In genomic region chr2:26490760-26491301, GRCm38 (mm10) we compare ENCODE assay signal across 9 mouse cellular contexts. TPM values are rescaled to one million over a fixed set of nuclear protein-coding genes. Genes with fewer than 3 reads are reported as not detected.
DNase-seq lines count a peak whose midpoint lies in the region; ATAC-seq lines count a peak whose summit lies in the region.
"Had no signal": no experiment of that assay in that cellular context is flagged by ENCODE, and none has a peak within 500 bp of the region (broad histone marks: within the 10 kb centered on the region; RNA-seq: fewer than 3 reads in every experiment).

No protein-coding gene starts in this region.

- intact Hi-C loops in left cerebral cortex, postnatal 4 days (cut with DNase I): no loop called here
- intact Hi-C loops in left cerebral cortex, postnatal 14 days (cut with DNase I): no loop called here

- no peaks in the 10 kb centered on the region for H3K27me3 ChIP-seq in kidney, embryonic 16.5 days (ENCODE audit: insufficient read depth, low read length)
- H3K27me3 ChIP-seq in forebrain, embryonic 12.5 days: no peaks in the 10 kb centered on the region
- H3K27me3 ChIP-seq in intestine, embryonic 16.5 days (replicated peaks; ENCODE audit: control insufficient read depth, insufficient read depth, low read length): no peaks in the 10 kb centered on the region
- H3K27me3 ChIP-seq in midbrain, embryonic 16.5 days (ENCODE audit: control insufficient read depth, insufficient read depth, low read depth, low read length): no peaks in the 10 kb centered on the region
- H3K27me3 ChIP-seq: liver, embryonic 15.5 days had no signal

- peak overlapping the region; percentile 0; the same call in 1 of the 2 replicates for H3K9ac ChIP-seq in kidney, embryonic 16.5 days (replicated peaks; ENCODE audit: low read length)
- H3K9ac ChIP-seq in forebrain, embryonic 12.5 days: peak overlapping the region; percentile 44; the same call in 1 of the 2 replicates
- H3K9ac ChIP-seq in intestine, embryonic 16.5 days (ENCODE audit: low read depth, low read length): peak overlapping the region; percentile 21; the same call in 1 of the 2 replicates
- no peak overlapping the region for H3K9ac ChIP-seq in midbrain, embryonic 16.5 days (ENCODE audit: low read depth, low read length)
- H3K9ac ChIP-seq: liver, embryonic 15.5 days had no signal

- H3K36me3 ChIP-seq in kidney, embryonic 16.5 days (ENCODE audit: insufficient read depth, low read length): no peaks in the 10 kb centered on the region
- peaks cover 15% of the 10 kb centered on the region for H3K36me3 ChIP-seq in forebrain, embryonic 12.5 days (replicated peaks)
- no peaks in the 10 kb centered on the region for H3K36me3 ChIP-seq in intestine, embryonic 16.5 days (ENCODE audit: control insufficient read depth, insufficient read depth, low read length)
- H3K36me3 ChIP-seq in midbrain, embryonic 16.5 days (ENCODE audit: control insufficient read depth, insufficient read depth, low read length): no peaks in the 10 kb centered on the region
- H3K36me3 ChIP-seq: liver, embryonic 15.5 days had no signal

- 21% methylated on average over 4 of the region's 4 CpGs for WGBS in kidney, embryonic 16.5 days
- WGBS in forebrain, embryonic 12.5 days: 18% methylated on average over 4 of the region's 4 CpGs
- WGBS in intestine, embryonic 16.5 days: 53% methylated on average over 4 of the region's 4 CpGs
- WGBS in midbrain, embryonic 16.5 days: 30% methylated on average over 4 of the region's 4 CpGs

- peak overlapping the region; percentile 91 for H3K27ac ChIP-seq in kidney, embryonic 16.5 days (ENCODE audit: low read length)
- H3K27ac ChIP-seq in forebrain, embryonic 12.5 days: peak overlapping the region; percentile 99
- H3K27ac ChIP-seq in intestine, embryonic 16.5 days (ENCODE audit: low read length): peak overlapping the region; percentile 26; the same call in 1 of the 2 replicates
- H3K27ac ChIP-seq in midbrain, embryonic 16.5 days (ENCODE audit: low read length): peak overlapping the region; percentile 25
- H3K27ac ChIP-seq: liver, embryonic 15.5 days had no signal

- no peak overlapping the region for H3K4me3 ChIP-seq in kidney, embryonic 16.5 days (ENCODE audit: low read length)
- no peak overlapping the region for H3K4me3 ChIP-seq in forebrain, embryonic 12.5 days (replicated peaks)
- no peak overlapping the region for H3K4me3 ChIP-seq in intestine, embryonic 16.5 days (ENCODE audit: low read length)
- H3K4me3 ChIP-seq in midbrain, embryonic 16.5 days (ENCODE audit: low read depth, low read length): no peak overlapping the region
- H3K4me3 ChIP-seq: liver, embryonic 15.5 days had no signal

- H3K4me2 ChIP-seq in kidney, embryonic 16.5 days (replicated peaks; ENCODE audit: low read depth, low read length): 0 out of 2 replicates have a peak overlapping the region, but pooled peaks have one; percentile 5
- H3K4me2 ChIP-seq in forebrain, embryonic 12.5 days: peak overlapping the region; percentile 19
- H3K4me2 ChIP-seq in intestine, embryonic 16.5 days (ENCODE audit: low read depth, low read length): no peak overlapping the region
- H3K4me2 ChIP-seq in midbrain, embryonic 16.5 days (ENCODE audit: low read length): peak overlapping the region; percentile 9; the same call in 1 of the 2 replicates
- H3K4me2 ChIP-seq: liver, embryonic 15.5 days had no signal

- H3K9me3 ChIP-seq in kidney, embryonic 16.5 days (ENCODE audit: low read length): no peaks in the 10 kb centered on the region
- H3K9me3 ChIP-seq in forebrain, embryonic 12.5 days: no peaks in the 10 kb centered on the region
- no peaks in the 10 kb centered on the region for H3K9me3 ChIP-seq in intestine, embryonic 16.5 days (ENCODE audit: control insufficient read depth, low read length)
- no peaks in the 10 kb centered on the region for H3K9me3 ChIP-seq in midbrain, embryonic 16.5 days (replicated peaks; ENCODE audit: control insufficient read depth, low read length, poor library complexity, severe bottlenecking)
- H3K9me3 ChIP-seq: liver, embryonic 15.5 days had no signal

- peaks cover 99% of the 10 kb centered on the region for H3K4me1 ChIP-seq in kidney, embryonic 16.5 days (ENCODE audit: insufficient read depth, low read length)
- H3K4me1 ChIP-seq in forebrain, embryonic 12.5 days: peaks cover 100% of the 10 kb centered on the region
- peaks cover 90% of the 10 kb centered on the region for H3K4me1 ChIP-seq in intestine, embryonic 16.5 days (ENCODE audit: control insufficient read depth, insufficient read depth, low read length)
- H3K4me1 ChIP-seq in midbrain, embryonic 16.5 days (ENCODE audit: control insufficient read depth, insufficient read depth, low read length): peaks cover 48% of the 10 kb centered on the region

- ATAC-seq in kidney, embryonic 16.5 days (ENCODE audit: low FRiP score, low TSS enrichment): no peak
- no peak for ATAC-seq in forebrain, embryonic 12.5 days (ENCODE audit: low FRiP score)
- no peak for ATAC-seq in intestine, embryonic 16.5 days
- no peak for ATAC-seq in midbrain, embryonic 16.5 days

- DNase-seq in kidney, adult 18-20 months: no peak
- no peak for DNase-seq in spleen, adult 12 weeks (ENCODE audit: low spot score)
- DNase-seq in left cerebral cortex, postnatal 4 days: no peak
- no peak for DNase-seq in left cerebral cortex, postnatal 14 days (ENCODE audit: low spot score in 2 of 2)

RNA-seq across cellular contexts. Expression of gene Notch1, which starts 25.6 kb away (rescaled TPM):
- polyA plus RNA-seq in kidney, embryonic 16.5 days (2015; fragmentation: Nextera tagmentation; extraction: Ambion mirVana): 23.7 and 27.0 TPM in 2 replicates
- 49.5 and 61.8 TPM in 2 replicates for polyA plus RNA-seq in forebrain, embryonic 12.5 days (2016; fragmentation: Nextera tagmentation; extraction: Ambion mirVana)
- 7.4 and 8.4 TPM in 2 replicates for polyA plus RNA-seq in intestine, embryonic 16.5 days (2015; fragmentation: Nextera tagmentation; extraction: Ambion mirVana)
- 10.7 and 11.4 TPM in 2 replicates for polyA plus RNA-seq in midbrain, embryonic 16.5 days (2015; fragmentation: Nextera tagmentation; extraction: Ambion mirVana)
- 10 to 100 TPM; 39.5 to 42.1 TPM for total RNA-seq in left cerebral cortex, postnatal 4 days (2021)
- total RNA-seq in left cerebral cortex, postnatal 14 days (2021): 10 to 100 TPM; 23.6 to 27.5 TPM

RNA-seq across cellular contexts. Expression of gene Sec16a, which starts 45.8 kb away (rescaled TPM):
- polyA plus RNA-seq in kidney, embryonic 16.5 days (2015; fragmentation: Nextera tagmentation; extraction: Ambion mirVana): 27.6 and 28.6 TPM in 2 replicates
- polyA plus RNA-seq in forebrain, embryonic 12.5 days (2016; fragmentation: Nextera tagmentation; extraction: Ambion mirVana): 30.0 and 33.9 TPM in 2 replicates
- polyA plus RNA-seq in intestine, embryonic 16.5 days (2015; fragmentation: Nextera tagmentation; extraction: Ambion mirVana): 19.1 and 20.4 TPM in 2 replicates
- polyA plus RNA-seq in midbrain, embryonic 16.5 days (2015; fragmentation: Nextera tagmentation; extraction: Ambion mirVana): 18.7 and 20.4 TPM in 2 replicates
- 10 to 100 TPM; 52.3 to 52.6 TPM for total RNA-seq in left cerebral cortex, postnatal 4 days (2021)
- total RNA-seq in left cerebral cortex, postnatal 14 days (2021): 10 to 100 TPM; 42.3 to 45.5 TPM

Comparison
In these comparisons a context has a peak if more than half of its experiments do, and no peak if none do; other contexts are left out.
1. H3K27ac ChIP-seq: peak in every context shown above with its lines; median percentile 99 in forebrain, embryonic 12.5 days; 91 in kidney, embryonic 16.5 days; 26 in intestine, embryonic 16.5 days; 25 in midbrain, embryonic 16.5 days.